Mouse (Mus musculus): ENCODE results near the gene H2afy. TPM values are rescaled to one million over a fixed set of nuclear protein-coding genes. Genes with fewer than 3 reads are reported as not detected.
"Not testable (repeated sequence)": the region's sequence is repeated elsewhere in the genome, so short reads cannot be mapped to it uniquely, and the experiment has no call there.

H2afy gene
- polyA plus RNA-seq, 1 experiment from 2014 or later: 548 TPM

DNA sequence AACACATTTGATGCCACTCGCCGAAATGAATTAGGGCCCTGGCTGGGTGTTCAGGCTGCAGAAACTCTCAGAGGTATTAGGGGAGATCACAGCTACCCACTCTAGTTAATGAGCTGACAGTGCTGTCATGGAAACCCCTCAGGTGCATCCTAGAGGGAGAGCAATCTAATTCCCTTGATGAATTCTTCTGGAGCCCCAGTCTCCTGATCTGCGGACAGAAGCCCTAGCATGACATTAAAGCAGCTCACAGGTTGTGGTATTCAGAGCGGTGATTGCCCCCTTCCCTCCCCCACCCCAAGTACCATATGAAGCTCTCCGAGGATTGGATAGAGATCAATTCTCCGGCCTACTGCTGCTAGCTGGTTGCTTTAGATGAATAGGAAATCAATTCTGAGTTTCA lies 82.1 kb downstream of the H2afy start:
- H3K9ac ChIP-seq: no peak overlapping the region
- H3K27ac ChIP-seq: no peak overlapping the region
- no peaks in the 10 kb centered on the region for H3K27me3 ChIP-seq
- peaks cover 11% of the 10 kb centered on the region; the same call in 1 of the 2 replicates for H3K4me1 ChIP-seq
- H3K4me2 ChIP-seq: no peak overlapping the region
- H3K4me3 ChIP-seq: no peak overlapping the region
- 54% methylated on average over 6 of the region's 6 CpGs for WGBS
- H3K9me3 ChIP-seq (replicated peaks): no peaks in the 10 kb centered on the region
- ATAC-seq: peak; percentile 21; the same call in 1 of the 2 replicates
- H3K36me3 ChIP-seq (ENCODE audit: poor library complexity, severe bottlenecking): no peaks in the 10 kb centered on the region

DNA sequence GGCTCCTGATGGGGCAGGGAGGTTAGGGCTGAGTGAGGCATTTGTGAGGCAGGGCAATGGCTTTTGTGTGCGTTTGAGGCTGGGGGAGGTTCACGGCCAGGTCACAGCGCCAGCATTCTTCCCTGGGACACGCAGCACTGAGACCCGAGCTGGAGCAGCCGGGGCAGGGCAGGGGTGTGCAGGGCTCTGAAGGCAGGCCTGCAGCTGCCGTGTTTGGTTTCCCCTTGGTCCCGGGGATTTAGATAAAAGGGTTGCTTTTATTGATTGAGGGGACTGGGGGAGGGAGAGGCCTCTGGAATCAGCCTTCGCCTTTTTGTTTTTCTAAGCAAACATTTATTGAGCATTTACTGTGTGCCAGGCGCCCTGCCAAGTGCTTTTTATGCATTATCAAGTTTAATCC lies 83.4 kb downstream of the H2afy start:
- no peak for ATAC-seq
- under 1% methylated on average over 10 of the region's 10 CpGs for WGBS
- Histone ChIP-seq H3K9me3 (replicated peaks) (no peaks in the 10 kb centered on the region), H3K9ac (no peak overlapping the region), H3K27me3 (no peaks in the 10 kb centered on the region), H3K4me1 (peaks cover 11% of the 10 kb centered on the region; the same call in 1 of the 2 replicates), H3K4me3 (no peak overlapping the region), H3K4me2 (no peak overlapping the region), H3K27ac (no peak overlapping the region), H3K36me3 (ENCODE audit: poor library complexity, severe bottlenecking) (no peaks in the 10 kb centered on the region)

GRCm38 (mm10) chr13:56050246-56050645 lies 85.9 kb downstream of the H2afy start:
- no peaks in the 10 kb centered on the region for H3K27me3 ChIP-seq
- no peaks in the 10 kb centered on the region for H3K36me3 ChIP-seq (ENCODE audit: poor library complexity, severe bottlenecking)
- no peak overlapping the region for H3K27ac ChIP-seq
- 54% methylated on average over 6 of the region's 6 CpGs for WGBS
- H3K4me1 ChIP-seq: peaks cover 11% of the 10 kb centered on the region; the same call in 1 of the 2 replicates
- no peak overlapping the region for H3K4me3 ChIP-seq
- no peak for ATAC-seq
- no peak overlapping the region for H3K9ac ChIP-seq
- no peaks in the 10 kb centered on the region for H3K9me3 ChIP-seq (replicated peaks)
- no peak overlapping the region for H3K4me2 ChIP-seq

DNA sequence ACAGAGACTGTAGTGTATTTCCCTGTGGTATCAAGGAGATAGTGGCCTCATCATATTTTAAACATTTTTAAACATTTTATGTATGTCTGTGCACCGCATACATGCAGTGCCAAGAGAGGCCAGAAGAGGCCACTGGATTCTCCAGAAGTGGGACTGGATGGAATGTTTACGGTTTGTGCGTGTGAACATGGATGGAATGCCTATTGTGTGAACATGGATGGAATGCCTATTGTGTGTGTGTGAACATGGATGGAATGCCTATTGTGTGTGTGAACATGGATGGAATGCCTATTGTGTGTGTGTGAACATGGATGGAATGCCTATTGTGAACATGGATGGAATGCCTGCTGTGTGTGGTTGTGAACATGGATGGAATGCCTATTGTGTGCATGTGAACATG lies 93.9 kb downstream of the H2afy start:
- 84% methylated on average over 3 of the region's 3 CpGs for WGBS
- no peak for ATAC-seq

GRCm38 (mm10) chr13:56040621-56041020 lies 95.5 kb downstream of the H2afy start:
- no peak overlapping the region for H3K27ac ChIP-seq
- H3K4me1 ChIP-seq: 0 out of 2 replicates have a peak, but pooled peaks cover 3% of the 10 kb centered on the region
- 69% methylated on average over 3 of the region's 3 CpGs for WGBS
- H3K4me2 ChIP-seq: no peak overlapping the region
- H3K4me3 ChIP-seq: no peak overlapping the region
- H3K9ac ChIP-seq: no peak overlapping the region
- H3K27me3 ChIP-seq: no peaks in the 10 kb centered on the region
- H3K9me3 ChIP-seq (replicated peaks): no peaks in the 10 kb centered on the region
- no peaks in the 10 kb centered on the region for H3K36me3 ChIP-seq (ENCODE audit: poor library complexity, severe bottlenecking)
- 0 out of 2 replicates have a peak, but pooled peaks have one; percentile 33 for ATAC-seq

More for the DNA sequence above, 93.9 kb downstream of the H2afy start:
- no peaks in the 10 kb centered on the region for H3K36me3 ChIP-seq (ENCODE audit: poor library complexity, severe bottlenecking)
- no peak overlapping the region for H3K4me2 ChIP-seq
- no peak overlapping the region for H3K9ac ChIP-seq
- no peaks in the 10 kb centered on the region for H3K27me3 ChIP-seq
- no peak overlapping the region for H3K27ac ChIP-seq
- H3K4me3 ChIP-seq: no peak overlapping the region
- H3K4me1 ChIP-seq: 0 out of 2 replicates have a peak, but pooled peaks cover 3% of the 10 kb centered on the region
- H3K9me3 ChIP-seq (replicated peaks): no peaks in the 10 kb centered on the region

GRCm38 (mm10) chr13:56039610-56040371 lies 96.4 kb downstream of the H2afy start:
- WGBS: 79% methylated on average over 10 of the region's 10 CpGs
- no peak for ATAC-seq

DNA sequence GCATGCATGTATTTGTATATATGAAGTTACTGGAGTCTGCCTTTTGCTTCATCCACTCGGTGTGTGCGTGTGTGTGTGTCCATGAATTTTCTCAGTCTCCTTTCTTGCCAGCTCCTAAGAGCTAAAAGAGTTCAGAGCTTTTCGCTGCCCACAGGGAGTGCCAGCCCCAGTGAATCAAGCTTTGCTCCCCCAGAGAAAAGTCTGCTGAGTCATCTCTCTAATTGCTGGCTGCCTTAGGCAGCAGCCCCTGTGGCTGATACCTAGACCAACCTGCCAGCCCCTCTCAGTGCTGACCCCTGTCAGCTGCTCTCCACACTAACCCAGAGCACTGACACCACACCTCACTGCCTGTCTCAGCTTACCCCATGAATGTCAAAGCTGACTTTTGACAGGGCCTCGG lies 107.2 kb downstream of the H2afy start:
- H3K9ac ChIP-seq: no peak overlapping the region
- no peaks in the 10 kb centered on the region for H3K4me1 ChIP-seq
- no peak overlapping the region for H3K27ac ChIP-seq
- WGBS: 85% methylated on average over 4 of the region's 4 CpGs
- no peaks in the 10 kb centered on the region for H3K36me3 ChIP-seq (ENCODE audit: poor library complexity, severe bottlenecking)
- H3K27me3 ChIP-seq: no peaks in the 10 kb centered on the region
- no peak overlapping the region for H3K4me2 ChIP-seq
- no peaks in the 10 kb centered on the region for H3K9me3 ChIP-seq (replicated peaks)
- no peak for ATAC-seq
- H3K4me3 ChIP-seq: no peak overlapping the region

More at GRCm38 (mm10) chr13:56039610-56040371, 96.4 kb downstream of the H2afy start:
- Histone ChIP-seq H3K4me2 (no peak overlapping the region), H3K4me3 (no peak overlapping the region), H3K4me1 (0 out of 2 replicates have a peak, but pooled peaks cover 3% of the 10 kb centered on the region), H3K27ac (no peak overlapping the region), H3K9me3 (replicated peaks) (no peaks in the 10 kb centered on the region), H3K9ac (no peak overlapping the region), H3K36me3 (ENCODE audit: poor library complexity, severe bottlenecking) (no peaks in the 10 kb centered on the region), H3K27me3 (no peaks in the 10 kb centered on the region)

DNA sequence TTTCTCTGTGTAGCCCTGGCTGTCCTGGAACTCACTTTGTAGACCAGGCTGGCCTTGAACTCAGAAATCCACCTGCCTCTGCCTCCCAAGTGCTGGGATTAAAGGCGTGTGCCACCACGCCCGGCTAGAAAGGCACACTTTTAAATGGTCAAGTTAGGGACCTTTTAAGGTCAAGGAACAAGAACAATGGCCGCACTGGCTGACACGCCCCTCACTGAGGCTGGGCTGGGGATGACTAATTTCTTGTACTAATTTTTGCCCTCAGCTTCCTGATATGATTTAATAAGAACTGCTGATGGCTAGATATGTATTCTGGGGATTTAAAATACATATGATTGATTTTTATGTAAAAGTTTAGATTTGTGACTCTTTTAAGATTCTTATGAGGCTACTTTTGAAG lies 108.2 kb downstream of the H2afy start:
- not testable (repeated sequence) for H3K9me3 ChIP-seq (replicated peaks); H3K27ac ChIP-seq; H3K9ac ChIP-seq; H3K4me3 ChIP-seq; ATAC-seq; H3K36me3 ChIP-seq (ENCODE audit: poor library complexity, severe bottlenecking); H3K4me1 ChIP-seq; H3K27me3 ChIP-seq; H3K4me2 ChIP-seq
- 73% methylated on average over 5 of the region's 5 CpGs for WGBS

- WGBS: 84% methylated on average over 5 of the region's 5 CpGs
- ATAC-seq: no peak
- Histone ChIP-seq H3K4me2 (no peak overlapping the region), H3K9me3 (replicated peaks) (no peaks in the 10 kb centered on the region), H3K4me3 (no peak overlapping the region), H3K27ac (no peak overlapping the region), H3K27me3 (no peaks in the 10 kb centered on the region), H3K4me1 (no peaks in the 10 kb centered on the region), H3K9ac (no peak overlapping the region), H3K36me3 (ENCODE audit: poor library complexity, severe bottlenecking) (no peaks in the 10 kb centered on the region)
These were observed 109.5 kb downstream of the H2afy start for GRCm38 (mm10) chr13:56026623-56027022.

GRCm38 (mm10) chr13:56026026-56026425 lies 110.1 kb downstream of the H2afy start:
- Histone ChIP-seq H3K4me2 (no peak overlapping the region), H3K9me3 (replicated peaks) (no peaks in the 10 kb centered on the region), H3K36me3 (ENCODE audit: poor library complexity, severe bottlenecking) (no peaks in the 10 kb centered on the region), H3K27me3 (no peaks in the 10 kb centered on the region), H3K4me1 (no peaks in the 10 kb centered on the region), H3K4me3 (no peak overlapping the region), H3K27ac (no peak overlapping the region), H3K9ac (no peak overlapping the region)
- ATAC-seq: no peak
- WGBS: 86% methylated on average over 7 of the region's 7 CpGs

DNA sequence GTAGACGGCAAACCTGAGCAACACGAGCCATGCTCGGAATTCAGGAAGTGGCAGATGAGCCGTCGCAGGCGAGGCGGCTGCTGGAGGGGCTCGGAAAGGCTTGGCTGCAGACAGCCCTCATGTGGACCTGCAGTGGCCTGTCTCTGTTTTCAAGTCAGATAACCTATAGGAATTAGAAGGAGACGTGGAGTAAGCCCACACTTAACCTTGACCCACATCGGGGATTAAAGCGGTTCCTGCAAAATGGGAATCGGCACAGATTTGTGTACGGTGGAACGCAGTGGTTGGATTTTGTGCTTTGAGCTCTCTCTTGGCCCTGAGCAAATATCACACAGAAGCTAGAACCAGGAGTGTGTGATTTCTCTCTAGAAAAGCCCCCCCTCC lies 111.1 kb downstream of the H2afy start:
- WGBS: 83% methylated on average over 14 of the region's 14 CpGs
- Histone ChIP-seq H3K9me3 (replicated peaks) (no peaks in the 10 kb centered on the region), H3K4me3 (no peak overlapping the region), H3K9ac (no peak overlapping the region), H3K4me2 (no peak overlapping the region), H3K27me3 (no peaks in the 10 kb centered on the region), H3K36me3 (ENCODE audit: poor library complexity, severe bottlenecking) (no peaks in the 10 kb centered on the region), H3K4me1 (no peaks in the 10 kb centered on the region), H3K27ac (no peak overlapping the region)
- ATAC-seq: no peak

GRCm38 (mm10) chr13:56024410-56025026 lies 111.6 kb downstream of the H2afy start:
- WGBS: 81% methylated on average over 14 of the region's 14 CpGs
- H3K4me3 ChIP-seq: no peak overlapping the region

More at GRCm38 (mm10) chr13:56024410-56025026, 111.6 kb downstream of the H2afy start:
- no peak for ATAC-seq
- Histone ChIP-seq H3K27ac (no peak overlapping the region), H3K9me3 (replicated peaks) (no peaks in the 10 kb centered on the region), H3K9ac (no peak overlapping the region), H3K4me1 (no peaks in the 10 kb centered on the region), H3K27me3 (no peaks in the 10 kb centered on the region), H3K36me3 (ENCODE audit: poor library complexity, severe bottlenecking) (no peaks in the 10 kb centered on the region), H3K4me2 (no peak overlapping the region)
